ENCODE assay signal across 1 mouse cellular context in genomic region chr4:149518351-149519220, GRCm38 (mm10).
TF ChIP-seq lines count a peak whose summit lies in the region.

No protein-coding gene starts in this region.

TF ChIP-seq in CH12.LX, 34 proteins besides CTCF, POLR2A, EP300 and RAD21 (continued from another document):
- no peak for TF ChIP-seq ELF1 (IDR thresholded peaks at IDR 0.05; ENCODE audit: low read depth, low read length)
